Mouse (Mus musculus): ENCODE results near the gene Iqcd. TPM values are rescaled to one million over a fixed set of nuclear protein-coding genes. Genes with fewer than 3 reads are reported as not detected.

Gene Iqcd
- polyA plus RNA-seq, 1 experiment from 2014 or later: 1.1 TPM

- Histone ChIP-seq H3K4me1 (replicated peaks; ENCODE audit: insufficient read depth, low read length) (0 out of 2 replicates have a peak, but pooled peaks cover 3% of the 10 kb centered on the region), H3K9ac (ENCODE audit: low read depth, low read length) (no peak overlapping the region), H3K9me3 (replicated peaks; ENCODE audit: low read length) (no peaks in the 10 kb centered on the region), H3K27me3 (ENCODE audit: insufficient read depth, low read length) (no peaks in the 10 kb centered on the region), H3K36me3 (ENCODE audit: insufficient read depth, low read length) (no peaks in the 10 kb centered on the region), H3K4me2 (ENCODE audit: low read length) (peak overlapping the region; percentile 63), H3K27ac (peak overlapping the region; percentile 50), H3K4me3 (replicated peaks; ENCODE audit: low read depth, low read length) (peak overlapping the region; percentile 23)
- no peak for DNase-seq (ENCODE audit: low spot score)
- under 1% methylated on average over 10 of the region's 10 CpGs for WGBS
- TF ChIP-seq CTCF (IDR thresholded peaks at IDR 0.05; ENCODE audit: low read depth): no peak
- no peak for ATAC-seq (replicated peaks; ENCODE audit: low FRiP score, low read depth)
Observed at GRCm38 (mm10) chr5:120605241-120605661, 16.4 kb downstream of the Iqcd start.

GRCm38 (mm10) chr5:120605688-120606087 is 16.9 kb downstream of the Iqcd start:
- no peaks in the 10 kb centered on the region for H3K36me3 ChIP-seq (ENCODE audit: insufficient read depth, low read length)
- H3K9ac ChIP-seq (ENCODE audit: low read depth, low read length): no peak overlapping the region
- WGBS: under 1% methylated on average over 8 of the region's 8 CpGs
- DNase-seq (ENCODE audit: low spot score): peak; percentile 97
- H3K9me3 ChIP-seq (replicated peaks; ENCODE audit: low read length): no peaks in the 10 kb centered on the region
- 0 out of 2 replicates have a peak, but pooled peaks cover 3% of the 10 kb centered on the region for H3K4me1 ChIP-seq (replicated peaks; ENCODE audit: insufficient read depth, low read length)
- peak overlapping the region; percentile 63 for H3K4me2 ChIP-seq (ENCODE audit: low read length)
- peak overlapping the region; percentile 23 for H3K4me3 ChIP-seq (replicated peaks; ENCODE audit: low read depth, low read length)
- H3K27ac ChIP-seq: no peak overlapping the region
- peak; percentile 51 for ATAC-seq (replicated peaks; ENCODE audit: low FRiP score, low read depth)
- TF ChIP-seq CTCF (IDR thresholded peaks at IDR 0.05; ENCODE audit: low read depth): peak; percentile 94
- H3K27me3 ChIP-seq (ENCODE audit: insufficient read depth, low read length): no peaks in the 10 kb centered on the region

- Histone ChIP-seq H3K27ac (no peak overlapping the region), H3K36me3 (ENCODE audit: insufficient read depth, low read length) (no peaks in the 10 kb centered on the region), H3K4me1 (replicated peaks; ENCODE audit: insufficient read depth, low read length) (peaks cover 9% of the 10 kb centered on the region; the same call in 1 of the 2 replicates), H3K9me3 (replicated peaks; ENCODE audit: low read length) (no peaks in the 10 kb centered on the region), H3K27me3 (ENCODE audit: insufficient read depth, low read length) (no peaks in the 10 kb centered on the region), H3K4me3 (replicated peaks; ENCODE audit: low read depth, low read length) (no peak overlapping the region), H3K4me2 (ENCODE audit: low read length) (no peak overlapping the region), H3K9ac (ENCODE audit: low read depth, low read length) (no peak overlapping the region)
- DNase-seq (ENCODE audit: low spot score) (no peak), ATAC-seq (replicated peaks; ENCODE audit: low FRiP score, low read depth) (no peak)
- 74% methylated on average over 25 of the region's 25 CpGs for WGBS
- no peak for TF ChIP-seq CTCF (IDR thresholded peaks at IDR 0.05; ENCODE audit: low read depth)
Observed at GRCm38 (mm10) chr5:120606590-120607200, 17.9 kb downstream of the Iqcd start.

- WGBS: 82% methylated on average over 3 of the region's 3 CpGs
- no peaks in the 10 kb centered on the region for H3K36me3 ChIP-seq (ENCODE audit: insufficient read depth, low read length)
- ATAC-seq (replicated peaks; ENCODE audit: low FRiP score, low read depth) (no peak), DNase-seq (ENCODE audit: low spot score) (no peak)
- H3K4me1 ChIP-seq (replicated peaks; ENCODE audit: insufficient read depth, low read length): peaks cover 11% of the 10 kb centered on the region; the same call in 1 of the 2 replicates
- no peak for TF ChIP-seq CTCF (IDR thresholded peaks at IDR 0.05; ENCODE audit: low read depth)
- no peak overlapping the region for H3K4me3 ChIP-seq (replicated peaks; ENCODE audit: low read depth, low read length)
- H3K27ac ChIP-seq: no peak overlapping the region
- H3K9ac ChIP-seq (ENCODE audit: low read depth, low read length): no peak overlapping the region
- no peak overlapping the region for H3K4me2 ChIP-seq (ENCODE audit: low read length)
- H3K27me3 ChIP-seq (ENCODE audit: insufficient read depth, low read length): no peaks in the 10 kb centered on the region
- H3K9me3 ChIP-seq (replicated peaks; ENCODE audit: low read length): no peaks in the 10 kb centered on the region
Observed at GRCm38 (mm10) chr5:120607335-120607734, 18.5 kb downstream of the Iqcd start.

GRCm38 (mm10) chr5:120609246-120609775 is 20.5 kb downstream of the Iqcd start:
- no peak for TF ChIP-seq CTCF (IDR thresholded peaks at IDR 0.05; ENCODE audit: low read depth)
- Histone ChIP-seq H3K27ac (no peak overlapping the region), H3K4me2 (ENCODE audit: low read length) (no peak overlapping the region), H3K4me3 (replicated peaks; ENCODE audit: low read depth, low read length) (no peak overlapping the region), H3K9me3 (replicated peaks; ENCODE audit: low read length) (no peaks in the 10 kb centered on the region), H3K4me1 (replicated peaks; ENCODE audit: insufficient read depth, low read length) (peaks cover 14% of the 10 kb centered on the region; the same call in 1 of the 2 replicates), H3K36me3 (ENCODE audit: insufficient read depth, low read length) (no peaks in the 10 kb centered on the region), H3K9ac (ENCODE audit: low read depth, low read length) (no peak overlapping the region), H3K27me3 (ENCODE audit: insufficient read depth, low read length) (no peaks in the 10 kb centered on the region)
- ATAC-seq (replicated peaks; ENCODE audit: low FRiP score, low read depth) (no peak), DNase-seq (ENCODE audit: low spot score) (no peak)
- WGBS: 85% methylated on average over 16 of the region's 16 CpGs

GRCm38 (mm10) chr5:120610906-120611305 is 22.1 kb downstream of the Iqcd start:
- Histone ChIP-seq H3K4me3 (replicated peaks; ENCODE audit: low read depth, low read length) (no peak overlapping the region), H3K27ac (no peak overlapping the region), H3K27me3 (ENCODE audit: insufficient read depth, low read length) (no peaks in the 10 kb centered on the region), H3K4me2 (ENCODE audit: low read length) (peak overlapping the region; percentile 92; the same call in 1 of the 2 replicates), H3K9me3 (replicated peaks; ENCODE audit: low read length) (no peaks in the 10 kb centered on the region), H3K9ac (ENCODE audit: low read depth, low read length) (no peak overlapping the region), H3K36me3 (ENCODE audit: insufficient read depth, low read length) (no peaks in the 10 kb centered on the region), H3K4me1 (replicated peaks; ENCODE audit: insufficient read depth, low read length) (peaks cover 11% of the 10 kb centered on the region; the same call in 1 of the 2 replicates)
- ATAC-seq (replicated peaks; ENCODE audit: low FRiP score, low read depth): no peak
- no peak for DNase-seq (ENCODE audit: low spot score)
- no peak for TF ChIP-seq CTCF (IDR thresholded peaks at IDR 0.05; ENCODE audit: low read depth)
- 86% methylated on average over 5 of the region's 5 CpGs for WGBS
